Mouse (Mus musculus): ENCODE measurements at regions not wholly inside any gene's neighbourhood (a gene's known extent, or its start where the extent isn't known, plus 50 kb on each side); places are given as distances from the start of the nearest gene placed in this dataset.

- no peak for TF ChIP-seq POLR2A (IDR thresholded peaks at IDR 0.05; ENCODE audit: low read depth, low read length)
- no peak for TF ChIP-seq CTCF (IDR thresholded peaks at IDR 0.05; ENCODE audit: borderline replicate concordance, insufficient read depth, low read length)
Measured at GRCm38 (mm10) chr10:60888541-60888940, 57.2 kb upstream of the Unc5b start.
